Mouse (Mus musculus) lung, postnatal 36 days (tissue): ENCODE results near the gene Ihh.
A peak's percentile ranks its signal among the peaks of the same experiment; 100 is the strongest.

Experiments
- DNase-seq: peaks from one replicate; pipeline ENCODE4 v3.0.0; 2022; ENCODE audit warnings: mixed read lengths

Ihh gene

GRCm38 (mm10) chr1:74941651-74942360 is 9.7 kb downstream of the Ihh start:
- DNase-seq: no peak

GRCm38 (mm10) chr1:74939762-74940161 is 11.7 kb downstream of the Ihh start:
- DNase-seq: peak; percentile 30

GRCm38 (mm10) chr1:74936221-74936830 is 15.1 kb downstream of the Ihh start:
- DNase-seq: no peak

- DNase-seq: peak; percentile 23
These were observed 16.1 kb downstream of the Ihh start, which contains the start of gene Cfap65 for GRCm38 (mm10) chr1:74935402-74935801. TSS of gene Cfap65 (minus strand) at chr1:74935599.

- DNase-seq: no peak
These were observed 23.7 kb downstream of the Ihh start for GRCm38 (mm10) chr1:74927621-74928296.

- DNase-seq: peak; percentile 58
These were observed 24.8 kb downstream of the Ihh start for GRCm38 (mm10) chr1:74926721-74927120.

- DNase-seq: no peak
These were observed 27.0 kb downstream of the Ihh start for GRCm38 (mm10) chr1:74924464-74924863.

GRCm38 (mm10) chr1:74915706-74916105 is 35.8 kb downstream of the Ihh start:
- DNase-seq: peak; percentile 15

- DNase-seq: no peak
These were observed 49.3 kb downstream of the Ihh start for GRCm38 (mm10) chr1:74902191-74902590.

GRCm38 (mm10) chr1:74901686-74902085 is 49.8 kb downstream of the Ihh start:
- peak; percentile 71 for DNase-seq

- peak; percentile 85 for DNase-seq
These were observed 50.9 kb downstream of the Ihh start for GRCm38 (mm10) chr1:74900341-74901285.

- DNase-seq: no peak
These were observed 52.6 kb downstream of the Ihh start for GRCm38 (mm10) chr1:74898656-74899431.

- no peak for DNase-seq
These were observed 53.5 kb downstream of the Ihh start for GRCm38 (mm10) chr1:74897976-74898375.
